Mouse (Mus musculus) midbrain, postnatal 0 days (tissue): ENCODE data around the gene Rbfox1. TPM values are rescaled to one million over a fixed set of nuclear protein-coding genes. Genes with fewer than 3 reads are reported as not detected.

Experiments
- ATAC-seq: fragments of 200-750 bp; cut with Nextera tagmentation; 2 replicates; pipeline ENCODE4 v1.8.0; 2017; ENCODE audit warnings: moderate number of reproducible peaks, mild to moderate bottlenecking, moderate TSS enrichment, moderate library complexity; ENCODE audit not compliant: low FRiP score
- DNase-seq: peaks from one replicate; pipeline ENCODE4 v3.0.0-alpha.2; 2015; ENCODE audit warnings: low spot score
- H3K27ac ChIP-seq: fragments of 300-500 bp; sonication (generic); 2 replicates; pipeline ENCODE4 v1.5.1; 2014; ENCODE audit warnings: low read depth, mild to moderate bottlenecking, low read length, mixed read lengths
- H3K27me3 ChIP-seq: fragments of 300-500 bp; sonication (generic); 2 replicates; pipeline ENCODE4 v1.6.1; 2014; ENCODE audit warnings: low read length, control low read depth, mixed read lengths; ENCODE audit not compliant: insufficient read depth
- H3K36me3 ChIP-seq: fragments of 300-500 bp; sonication (generic); 2 replicates; pipeline ENCODE4 v1.6.1; 2014; ENCODE audit warnings: low read length, control low read depth, mixed read lengths; ENCODE audit not compliant: insufficient read depth
- H3K4me1 ChIP-seq: fragments of 300-500 bp; sonication (generic); 2 replicates; pipeline ENCODE4 v1.6.1; 2014; ENCODE audit warnings: mild to moderate bottlenecking, control low read depth, antibody characterized with exemption, low read length, mixed read lengths; ENCODE audit not compliant: insufficient read depth
- H3K4me2 ChIP-seq: fragments of 300-500 bp; sonication (generic); 2 replicates; pipeline ENCODE4 v1.6.1; 2014; ENCODE audit warnings: low read depth, mild to moderate bottlenecking, low read length, mixed read lengths; ENCODE audit not compliant: poor library complexity, severe bottlenecking
- H3K4me3 ChIP-seq: fragments of 300-500 bp; sonication (generic); 2 replicates; pipeline ENCODE4 v1.5.1; 2014; ENCODE audit warnings: low read depth, mild to moderate bottlenecking, low read length, moderate library complexity
- H3K9ac ChIP-seq: fragments of 300-500 bp; sonication (generic); replicated peaks from 2 replicates; pipeline ENCODE4 v1.6.1; 2014; ENCODE audit warnings: mild to moderate bottlenecking, low read length, moderate library complexity, mixed read lengths; ENCODE audit not compliant: poor library complexity, severe bottlenecking
- H3K9me3 ChIP-seq: fragments of 300-500 bp; sonication (generic); 2 replicates; pipeline ENCODE4 v1.6.1; 2016; ENCODE audit warnings: low read length, control low read depth
- CTCF ChIP-seq: IDR thresholded peaks from 2 replicates; pipeline ENCODE4 v1.5.1; 2016; ENCODE audit warnings: antibody characterized with exemption, mild to moderate bottlenecking
- WGBS: fragments of 180-500 bp; shearing (Covaris S2); extraction: QIAGEN DNeasy Blood & Tissue Kit; methylation state at CpG from one replicate; pipeline ENCODE4 v1.1.7; 2014; 5-methylcytosine and 5-hydroxymethylcytosine counted together
- polyA plus RNA-seq: library from polyadenylated mRNA; unstranded; fragments of >200 nt; fragmentation: Nextera tagmentation; extraction: Ambion mirVana; gene quantifications from 2 replicates; pipeline ENCODE4 v1.2.1, GENCODE M21; 2015
- total RNA-seq: library from RNA; depleted of rRNA; stranded (reverse); fragments of >200 nt; gene quantifications from 2 replicates; pipeline ENCODE4 v1.2.3, GENCODE M21; 2014

Rbfox1 gene
- total and polyA plus RNA-seq, 2 experiments from 2014 or later, result 142 to 242 TPM

- H3K9me3 ChIP-seq, result no peaks in the 10 kb centered on the region
- no peak overlapping the region for H3K27ac ChIP-seq
- no peaks in the 10 kb centered on the region for H3K36me3 ChIP-seq
- peaks cover 9% of the 10 kb centered on the region; the same call in 1 of the 2 replicates for H3K4me1 ChIP-seq
- ATAC-seq (no peak), DNase-seq (no peak)
- H3K4me3 ChIP-seq, result no peak overlapping the region
- H3K9ac ChIP-seq, result no peak overlapping the region
- WGBS, result 83% methylated on average over 2 of the region's 2 CpGs
- TF ChIP-seq CTCF, result no peak
- H3K4me2 ChIP-seq, result no peak overlapping the region
- no peaks in the 10 kb centered on the region for H3K27me3 ChIP-seq
Observed at GRCm38 (mm10) chr16:7139480-7139879, 1254.3 kb downstream of the Rbfox1 start.

GRCm38 (mm10) chr16:7140909-7141308, 1255.8 kb downstream of the Rbfox1 start:
- Histone ChIP-seq H3K9ac (no peak overlapping the region), H3K4me3 (no peak overlapping the region), H3K4me1 (peaks cover 14% of the 10 kb centered on the region; the same call in 1 of the 2 replicates), H3K36me3 (no peaks in the 10 kb centered on the region), H3K27ac (no peak overlapping the region), H3K9me3 (no peaks in the 10 kb centered on the region), H3K4me2 (no peak overlapping the region), H3K27me3 (no peaks in the 10 kb centered on the region)
- 39% methylated on average over 8 of the region's 8 CpGs for WGBS
- DNase-seq (no peak), ATAC-seq (no peak)
- TF ChIP-seq CTCF, result no peak

DNA sequence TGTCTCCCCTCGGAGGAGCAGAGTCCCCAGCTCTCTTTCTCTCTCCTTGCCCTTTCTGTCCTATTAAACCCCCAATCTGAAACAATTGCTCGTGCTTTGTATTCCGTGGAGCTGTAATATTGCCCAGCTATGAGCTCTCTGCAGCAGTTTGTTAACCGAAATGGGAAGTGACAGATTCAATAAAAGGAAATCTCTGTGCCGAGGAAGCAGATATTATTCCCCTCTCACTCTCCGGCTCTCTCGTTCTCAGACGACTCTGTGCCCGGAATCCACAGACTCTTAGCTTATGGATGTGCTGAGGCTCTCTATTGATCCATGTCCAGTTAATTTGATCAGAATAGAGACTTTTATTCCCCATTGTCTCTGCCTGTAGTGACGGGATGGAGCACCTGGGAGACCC, 1260.3 kb downstream of the Rbfox1 start:
- Histone ChIP-seq H3K4me2 (no peak overlapping the region), H3K4me1 (peaks cover 19% of the 10 kb centered on the region; the same call in 1 of the 2 replicates), H3K27me3 (no peaks in the 10 kb centered on the region), H3K9me3 (no peaks in the 10 kb centered on the region), H3K36me3 (no peaks in the 10 kb centered on the region), H3K27ac (0 out of 2 replicates have a peak overlapping the region, but pooled peaks have one; percentile 12), H3K9ac (no peak overlapping the region), H3K4me3 (no peak overlapping the region)
- 34% methylated on average over 10 of the region's 10 CpGs for WGBS
- DNase-seq, result no peak
- no peak for ATAC-seq
- no peak for TF ChIP-seq CTCF

- Histone ChIP-seq H3K4me2 (no peak overlapping the region), H3K9me3 (no peaks in the 10 kb centered on the region), H3K4me1 (peaks cover 17% of the 10 kb centered on the region; the same call in 1 of the 2 replicates), H3K27me3 (no peaks in the 10 kb centered on the region), H3K9ac (no peak overlapping the region), H3K4me3 (no peak overlapping the region), H3K36me3 (no peaks in the 10 kb centered on the region), H3K27ac (no peak overlapping the region)
- no peak for ATAC-seq
- 26% methylated on average over 6 of the region's 6 CpGs for WGBS
- no peak for TF ChIP-seq CTCF
- peak; percentile 40 for DNase-seq
Observed at GRCm38 (mm10) chr16:7146454-7146853, 1261.3 kb downstream of the Rbfox1 start.

- Histone ChIP-seq H3K36me3 (no peaks in the 10 kb centered on the region), H3K9me3 (no peaks in the 10 kb centered on the region), H3K4me1 (peaks cover 17% of the 10 kb centered on the region; the same call in 1 of the 2 replicates), H3K9ac (no peak overlapping the region), H3K27me3 (no peaks in the 10 kb centered on the region), H3K27ac (no peak overlapping the region), H3K4me2 (no peak overlapping the region), H3K4me3 (no peak overlapping the region)
- WGBS, result 64% methylated on average over 2 of the region's 2 CpGs
- DNase-seq (no peak), ATAC-seq (no peak)
- TF ChIP-seq CTCF, result no peak
Observed at GRCm38 (mm10) chr16:7147884-7148283, 1262.7 kb downstream of the Rbfox1 start.

- no peaks in the 10 kb centered on the region for H3K36me3 ChIP-seq
- ATAC-seq (peak; percentile 82), DNase-seq (peak; percentile 75)
- peak; percentile 37 for TF ChIP-seq CTCF
- H3K4me2 ChIP-seq, result peak overlapping the region; percentile 34
- H3K4me3 ChIP-seq, result peak overlapping the region; percentile 18; the same call in 1 of the 2 replicates
- H3K9me3 ChIP-seq, result no peaks in the 10 kb centered on the region
- H3K9ac ChIP-seq, result 0 out of 2 replicates have a peak overlapping the region, but pooled peaks have one; percentile 4
- no peaks in the 10 kb centered on the region for H3K27me3 ChIP-seq
- WGBS, result 52% methylated on average over 16 of the region's 16 CpGs
- H3K4me1 ChIP-seq, result peaks cover 21% of the 10 kb centered on the region; the same call in 1 of the 2 replicates
- H3K27ac ChIP-seq, result 0 out of 2 replicates have a peak overlapping the region, but pooled peaks have one; percentile 26
Observed at GRCm38 (mm10) chr16:7149106-7149899, 1264.1 kb downstream of the Rbfox1 start.
